Mouse (Mus musculus) stomach, postnatal 0 days (tissue): ENCODE measurements around the gene Cecr2. TPM values are rescaled to one million over a fixed set of nuclear protein-coding genes. Genes with fewer than 3 reads are reported as not detected.

ENCODE experiments used
- ATAC-seq: fragments of 200-750 bp; cut with Nextera tagmentation; 2 replicates; pipeline ENCODE4 v1.8.0; 2017; ENCODE audit not compliant: low FRiP score, low TSS enrichment
- DNase-seq: peaks from one replicate; pipeline ENCODE4 v3.0.0-alpha.2; 2016; ENCODE audit warnings: low spot score
- H3K27ac ChIP-seq: fragments of 300-500 bp; sonication (generic); replicated peaks from 2 replicates; pipeline ENCODE4 v1.5.1; 2014; ENCODE audit warnings: mild to moderate bottlenecking, control low read depth
- H3K27me3 ChIP-seq: fragments of 300-500 bp; sonication (generic); 2 replicates; pipeline ENCODE4 v1.6.1; 2014; ENCODE audit warnings: low read length; ENCODE audit not compliant: control insufficient read depth, insufficient read depth
- H3K36me3 ChIP-seq: fragments of 300-500 bp; sonication (generic); 2 replicates; pipeline ENCODE4 v1.6.1; 2014; ENCODE audit warnings: low read length, mixed read lengths; ENCODE audit not compliant: control insufficient read depth, insufficient read depth
- H3K4me1 ChIP-seq: fragments of 300-500 bp; sonication (generic); replicated peaks from 2 replicates; pipeline ENCODE4 v1.6.1; 2014; ENCODE audit warnings: antibody characterized with exemption; ENCODE audit not compliant: control insufficient read depth, insufficient read depth
- H3K4me2 ChIP-seq: fragments of 300-500 bp; sonication (generic); replicated peaks from 2 replicates; pipeline ENCODE4 v1.6.1; 2014; ENCODE audit warnings: low read depth, mild to moderate bottlenecking, control low read depth, moderate library complexity
- H3K4me3 ChIP-seq: fragments of 300-500 bp; sonication (generic); 2 replicates; pipeline ENCODE4 v1.5.1; 2014; ENCODE audit warnings: low read depth, low read length, control low read depth
- H3K9ac ChIP-seq: fragments of 300-500 bp; sonication (generic); 2 replicates; pipeline ENCODE4 v1.6.1; 2014; ENCODE audit warnings: mild to moderate bottlenecking, low read length, control low read depth, mixed read lengths
- H3K9me3 ChIP-seq: fragments of 300-500 bp; sonication (generic); 2 replicates; pipeline ENCODE4 v1.6.1; 2016; ENCODE audit warnings: low read length; ENCODE audit not compliant: control insufficient read depth
- CTCF ChIP-seq: IDR thresholded peaks from 2 replicates; pipeline ENCODE4 v1.5.1; 2016; ENCODE audit warnings: antibody characterized with exemption, low read depth, mild to moderate bottlenecking, moderate library complexity
- EP300 ChIP-seq: optimal IDR thresholded peaks from 2 replicates; pipeline ENCODE3; 2016; ENCODE audit warnings: antibody characterized with exemption
- WGBS: fragments of 180-500 bp; shearing (Covaris S2); extraction: QIAGEN DNeasy Blood & Tissue Kit; methylation state at CpG from one replicate; pipeline ENCODE4 v1.1.7; 2014; 5-methylcytosine and 5-hydroxymethylcytosine counted together
- polyA plus RNA-seq: library from polyadenylated mRNA; unstranded; fragments of >200 nt; fragmentation: Nextera tagmentation; extraction: Ambion mirVana; gene quantifications from 2 replicates; pipeline ENCODE4 v1.2.1, GENCODE M21; 2015

The Cecr2 gene
- polyA plus RNA-seq, 1 experiment from 2014 or later = 0.65 TPM

DNA sequence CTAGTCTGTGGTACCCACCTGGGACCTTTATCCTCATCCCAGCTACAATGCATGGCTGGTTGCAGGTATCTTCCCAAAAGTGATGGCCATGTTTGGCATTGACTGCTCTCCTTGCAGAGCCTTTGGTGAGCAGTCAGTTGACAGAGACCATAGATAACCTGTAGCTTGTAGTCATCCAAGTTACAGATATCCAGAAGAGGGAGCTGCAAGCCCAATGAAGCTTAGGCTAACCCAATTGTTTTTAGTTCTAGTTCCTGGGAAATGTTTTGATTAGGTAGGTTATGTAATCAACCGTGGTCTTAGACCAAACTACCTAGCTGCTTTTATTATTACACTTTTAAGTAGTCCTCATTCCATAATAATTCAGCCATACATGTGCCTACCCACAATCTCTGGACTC, 105.2 kb downstream of the Cecr2 start:
- H3K27me3 ChIP-seq = no peaks in the 10 kb centered on the region
- 60% methylated on average over 1 of the region's 1 CpGs for WGBS
- DNase-seq (no peak), ATAC-seq (no peak)
- no peak overlapping the region for H3K4me2 ChIP-seq
- H3K4me1 ChIP-seq = no peaks in the 10 kb centered on the region
- H3K4me3 ChIP-seq = no peak overlapping the region
- no peaks in the 10 kb centered on the region for H3K36me3 ChIP-seq
- no peak overlapping the region for H3K9ac ChIP-seq
- no peaks in the 10 kb centered on the region for H3K9me3 ChIP-seq
- no peak overlapping the region for H3K27ac ChIP-seq
- TF ChIP-seq CTCF = peak; percentile 48
- TF ChIP-seq EP300 = no peak

DNA sequence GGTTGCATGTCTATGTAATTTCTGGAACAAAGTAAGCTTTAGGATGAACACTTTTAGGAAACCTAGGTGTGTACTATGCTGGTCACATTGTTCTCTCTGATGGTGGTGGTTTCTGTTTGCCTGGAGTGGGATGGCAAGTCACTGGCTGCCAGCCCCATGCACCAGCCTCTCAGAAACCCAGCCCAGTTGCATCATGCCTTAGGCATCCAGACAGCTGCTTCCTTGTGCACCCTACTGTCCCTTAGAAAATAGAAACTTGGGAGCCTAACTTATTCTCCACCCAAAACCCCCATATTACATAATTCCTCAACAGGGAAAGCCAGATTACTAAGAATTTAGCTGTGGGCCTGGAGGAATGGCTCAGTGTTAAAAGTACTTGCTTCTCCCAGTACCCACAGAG, 105.9 kb downstream of the Cecr2 start:
- ATAC-seq (no peak), DNase-seq (no peak)
- H3K4me3 ChIP-seq = no peak overlapping the region
- no peaks in the 10 kb centered on the region for H3K27me3 ChIP-seq
- no peak overlapping the region for H3K27ac ChIP-seq
- no peak overlapping the region for H3K4me2 ChIP-seq
- H3K4me1 ChIP-seq = no peaks in the 10 kb centered on the region
- no peak overlapping the region for H3K9ac ChIP-seq
- H3K36me3 ChIP-seq = no peaks in the 10 kb centered on the region
- H3K9me3 ChIP-seq = no peaks in the 10 kb centered on the region
- no peak for TF ChIP-seq EP300
- TF ChIP-seq CTCF = no peak

DNA sequence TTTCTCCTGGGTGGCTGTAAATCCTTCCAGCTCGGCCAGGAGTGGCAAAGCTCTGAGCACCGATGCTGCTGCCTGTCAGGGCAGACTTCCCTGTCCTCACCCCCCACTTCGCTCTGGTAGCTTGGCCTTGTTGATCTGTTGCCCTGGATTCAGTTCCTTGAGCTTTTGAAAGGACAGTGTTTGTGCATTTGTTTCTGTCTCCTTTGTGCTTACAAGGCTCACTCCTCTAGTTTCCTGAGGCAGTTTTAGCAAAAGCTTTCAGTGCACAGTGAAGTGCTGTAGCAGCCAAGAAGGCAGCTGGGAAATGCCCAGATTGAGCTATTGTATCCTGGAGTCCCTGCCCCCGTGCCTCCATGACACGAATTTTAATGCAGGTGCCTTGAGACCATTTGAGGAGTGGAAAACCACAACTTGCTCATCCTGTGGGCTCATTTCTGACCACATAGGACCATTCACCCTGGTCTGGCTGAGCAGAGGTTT, 107.0 kb downstream of the Cecr2 start, which contains the start of gene Slc25a18:
Gene Slc25a18 (plus strand): TSS at position 430 of the 480 bp plus-strand sequence.
- H3K4me1 ChIP-seq = no peaks in the 10 kb centered on the region
- WGBS = 58% methylated on average over 5 of the region's 5 CpGs
- H3K9ac ChIP-seq = no peak within 1 kb of the TSS
- no peaks in the 10 kb centered on the region for H3K27me3 ChIP-seq
- H3K4me3 ChIP-seq = no peak within 1 kb of the TSS
- DNase-seq (no peak), ATAC-seq (no peak)
- no peak within 1 kb of the TSS for H3K4me2 ChIP-seq
- H3K9me3 ChIP-seq = no peaks in the 10 kb centered on the region
- no peak within 1 kb of the TSS for H3K27ac ChIP-seq
- H3K36me3 ChIP-seq = no peaks in the 10 kb centered on the region
- TF ChIP-seq CTCF (no peak), EP300 (no peak)

DNA sequence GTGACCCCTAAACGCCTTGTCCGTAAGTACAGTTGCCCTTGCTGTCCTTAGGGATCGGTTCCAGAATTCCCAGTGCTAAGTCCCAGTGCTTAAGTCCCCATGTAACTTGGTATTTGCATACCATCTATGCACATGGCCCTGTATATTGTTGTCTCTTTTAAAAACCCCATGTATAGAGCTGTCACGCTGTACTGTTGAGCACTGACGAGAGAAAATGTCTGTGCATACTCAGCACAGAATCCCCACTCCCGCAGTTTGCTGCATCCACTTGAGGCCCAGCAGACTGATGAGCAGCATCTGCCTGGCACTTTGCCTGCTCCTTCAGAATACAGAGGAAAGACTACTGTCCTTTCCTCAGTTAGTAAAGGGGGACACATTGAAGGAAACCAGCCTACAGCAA, 107.6 kb downstream of the Cecr2 start:
- ATAC-seq = no peak
- TF ChIP-seq CTCF (no peak), EP300 (no peak)
- Histone ChIP-seq H3K4me3 (no peak overlapping the region), H3K4me2 (no peak overlapping the region), H3K27ac (no peak overlapping the region), H3K4me1 (no peaks in the 10 kb centered on the region), H3K9me3 (no peaks in the 10 kb centered on the region), H3K27me3 (no peaks in the 10 kb centered on the region), H3K9ac (no peak overlapping the region), H3K36me3 (no peaks in the 10 kb centered on the region)
- DNase-seq = no peak
- 70% methylated on average over 6 of the region's 6 CpGs for WGBS

DNA sequence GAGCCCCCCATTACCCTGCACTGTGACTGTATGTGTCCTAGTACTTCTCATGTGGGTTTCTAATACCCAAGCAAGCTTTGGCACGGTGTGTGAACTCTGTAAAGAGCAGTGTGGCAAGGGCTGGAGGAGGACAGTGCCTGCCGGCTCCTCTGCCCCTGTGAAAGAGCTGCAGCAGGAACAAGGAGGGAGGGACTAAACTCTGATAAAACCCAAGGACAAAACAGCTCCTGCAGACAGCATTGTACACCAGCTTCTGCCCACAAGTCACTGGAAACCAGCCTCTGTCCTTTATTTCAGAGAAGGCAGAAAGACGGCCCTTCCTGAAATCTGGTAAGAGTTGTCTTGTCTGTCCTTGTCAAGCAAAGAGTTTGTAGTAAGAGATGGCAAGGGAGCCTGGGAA, 110.1 kb downstream of the Cecr2 start:
- DNase-seq (no peak), ATAC-seq (no peak)
- H3K27me3 ChIP-seq = no peaks in the 10 kb centered on the region
- WGBS = 84% methylated on average over 3 of the region's 3 CpGs
- no peak overlapping the region for H3K27ac ChIP-seq
- no peaks in the 10 kb centered on the region for H3K9me3 ChIP-seq
- H3K36me3 ChIP-seq = no peaks in the 10 kb centered on the region
- no peaks in the 10 kb centered on the region for H3K4me1 ChIP-seq
- no peak overlapping the region for H3K9ac ChIP-seq
- no peak overlapping the region for H3K4me3 ChIP-seq
- TF ChIP-seq EP300 = no peak
- TF ChIP-seq CTCF = no peak
- H3K4me2 ChIP-seq = no peak overlapping the region

DNA sequence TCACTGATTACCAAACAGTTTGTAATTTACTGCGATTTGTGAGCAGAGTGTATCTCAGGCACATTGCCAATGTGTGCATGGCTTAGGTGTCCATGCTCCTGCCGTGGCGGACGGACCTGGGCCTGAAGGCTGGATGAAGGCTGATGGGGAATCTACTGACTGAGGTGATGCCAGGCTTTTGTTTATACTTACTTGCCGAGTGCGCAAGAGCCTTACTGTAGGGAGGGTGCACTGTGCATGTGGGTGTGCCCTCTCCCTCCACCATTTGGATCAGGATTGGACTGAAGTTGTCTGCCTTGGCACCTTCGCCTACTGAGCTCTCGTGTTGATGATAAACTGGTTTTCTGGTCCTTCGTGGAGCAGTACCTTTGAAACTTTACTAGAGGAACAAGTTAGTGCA, 111.4 kb downstream of the Cecr2 start:
- Histone ChIP-seq H3K4me2 (no peak overlapping the region), H3K9ac (no peak overlapping the region), H3K9me3 (no peaks in the 10 kb centered on the region), H3K4me3 (no peak overlapping the region), H3K36me3 (no peaks in the 10 kb centered on the region), H3K27ac (0 out of 2 replicates have a peak overlapping the region, but pooled peaks have one; percentile 40), H3K4me1 (no peaks in the 10 kb centered on the region), H3K27me3 (no peaks in the 10 kb centered on the region)
- no peak for TF ChIP-seq EP300
- TF ChIP-seq CTCF = no peak
- peak; percentile 56; the same call in 1 of the 2 replicates for ATAC-seq
- 53% methylated on average over 9 of the region's 9 CpGs for WGBS
- no peak for DNase-seq
